Mouse (Mus musculus) lung, postnatal 36 days (tissue): ENCODE measurements around the gene Aida.
"Not testable (repeated sequence)": the region's sequence is repeated elsewhere in the genome, so short reads cannot be mapped to it uniquely, and the experiment has no call there.

Experiments
- DNase-seq: peaks from one replicate; pipeline ENCODE4 v3.0.0; 2022; ENCODE audit warnings: mixed read lengths

The Aida gene

GRCm38 (mm10) chr1:183296465-183296864 is at the start of gene Aida:
Aida (plus strand) TSS chr1:183296590.
- peak; percentile 38 for DNase-seq

GRCm38 (mm10) chr1:183248144-183248543 is 48.2 kb upstream of the Aida start:
- no peak for DNase-seq

- no peak for DNase-seq
These were observed 45.8 kb upstream of the Aida start for GRCm38 (mm10) chr1:183250612-183251011.

GRCm38 (mm10) chr1:183251818-183252217 is 44.6 kb upstream of the Aida start:
- DNase-seq: no peak

- DNase-seq: no peak
These were observed 43.8 kb upstream of the Aida start for GRCm38 (mm10) chr1:183252574-183252973.

GRCm38 (mm10) chr1:183264145-183265008 is 32.0 kb upstream of the Aida start:
- DNase-seq: peak; percentile 57

GRCm38 (mm10) chr1:183265921-183266467 is 30.4 kb upstream of the Aida start:
- peak; percentile 26 for DNase-seq

GRCm38 (mm10) chr1:183267666-183268065 is 28.7 kb upstream of the Aida start:
- DNase-seq: no peak

- peak; percentile 38 for DNase-seq
These were observed 23.2 kb upstream of the Aida start for GRCm38 (mm10) chr1:183272867-183273818.

- DNase-seq: no peak
These were observed 22.0 kb upstream of the Aida start for GRCm38 (mm10) chr1:183274385-183274784.

GRCm38 (mm10) chr1:183275763-183276162 is 20.6 kb upstream of the Aida start:
- DNase-seq: no peak

- no peak for DNase-seq
These were observed 8.0 kb upstream of the Aida start for GRCm38 (mm10) chr1:183288351-183288750.

- no peak for DNase-seq
These were observed 6.8 kb upstream of the Aida start for GRCm38 (mm10) chr1:183289576-183289975.

- DNase-seq: peak; percentile 96
These were observed 540 bp downstream of the Aida start, which contains the start of gene Brox for GRCm38 (mm10) chr1:183296877-183297383. Brox (minus strand) TSS chr1:183297269.

- DNase-seq: peak; percentile 24
These were observed 1.1 kb downstream of the Aida start for GRCm38 (mm10) chr1:183297473-183297885.

- DNase-seq: peak; percentile 77
These were observed 1.6 kb downstream of the Aida start for GRCm38 (mm10) chr1:183297886-183298489.

GRCm38 (mm10) chr1:183299161-183299560 is 2.8 kb downstream of the Aida start:
- peak; percentile 91 for DNase-seq

GRCm38 (mm10) chr1:183307555-183307954 is 11.2 kb downstream of the Aida start:
- peak; percentile 26 for DNase-seq

GRCm38 (mm10) chr1:183308476-183308875 is 12.1 kb downstream of the Aida start:
- DNase-seq: no peak

- DNase-seq: not testable (repeated sequence)
These were observed 13.2 kb downstream of the Aida start for GRCm38 (mm10) chr1:183309601-183310000.

GRCm38 (mm10) chr1:183312076-183312475 is 15.7 kb downstream of the Aida start:
- DNase-seq: no peak

- peak; percentile 34 for DNase-seq
These were observed 19.4 kb downstream of the Aida start for GRCm38 (mm10) chr1:183315783-183316182.
